ENCODE assay signal across 12 mouse cellular contexts in the genomic region with DNA sequence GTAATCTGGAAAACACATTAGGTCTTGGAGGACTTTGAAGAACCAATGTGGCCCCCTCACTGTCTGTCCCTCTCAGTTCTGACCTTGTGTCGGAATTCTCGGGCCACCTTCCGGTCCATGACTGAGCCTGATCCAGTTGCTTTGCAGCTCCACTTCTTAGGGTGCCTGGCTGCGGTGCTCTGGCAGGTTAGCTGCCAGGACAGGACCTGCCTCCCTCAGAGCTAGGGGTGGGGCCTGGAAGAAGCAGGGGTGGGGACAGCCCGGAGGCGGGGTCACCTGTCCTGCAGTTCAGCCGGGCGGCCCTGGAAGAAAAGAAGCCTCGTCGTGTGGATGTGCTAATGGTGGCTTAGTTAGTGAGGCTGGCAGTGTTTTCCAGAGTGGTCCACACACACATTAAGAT. TPM values are rescaled to one million over a fixed set of nuclear protein-coding genes. Genes with fewer than 3 reads are reported as not detected.
DNase-seq lines count a peak whose midpoint lies in the region; ATAC-seq and TF ChIP-seq lines count a peak whose summit lies in the region.
"Had no signal": no experiment of that assay in that cellular context is flagged by ENCODE, and none has a peak within 500 bp of the region (broad histone marks: within the 10 kb centered on the region; RNA-seq: fewer than 3 reads in every experiment).

A gene (minus strand): TSS at position 158 of the 400 bp plus-strand sequence.

- H3K4me2 ChIP-seq in kidney, embryonic 16.5 days (replicated peaks; ENCODE audit: low read depth, low read length), result peak within 1 kb of the TSS; percentile 27
- no peak within 1 kb of the TSS for H3K4me2 ChIP-seq in stomach, postnatal 0 days (replicated peaks; ENCODE audit: low read depth)
- no peak within 1 kb of the TSS for H3K4me2 ChIP-seq in forebrain, embryonic 16.5 days (ENCODE audit: low read length)
- H3K4me2 ChIP-seq: lung, embryonic 14.5 days had no signal

- 17% methylated on average over 10 of the region's 10 CpGs for WGBS in kidney, embryonic 16.5 days
- WGBS in stomach, postnatal 0 days, result 25% methylated on average over 10 of the region's 10 CpGs
- WGBS in forebrain, embryonic 16.5 days, result 23% methylated on average over 10 of the region's 10 CpGs

- H3K36me3 ChIP-seq in kidney, embryonic 16.5 days (ENCODE audit: insufficient read depth, low read length), result no peaks in the 10 kb centered on the region
- H3K36me3 ChIP-seq in stomach, postnatal 0 days (ENCODE audit: control insufficient read depth, insufficient read depth, low read length), result no peaks in the 10 kb centered on the region
- no peaks in the 10 kb centered on the region for H3K36me3 ChIP-seq in forebrain, embryonic 16.5 days (ENCODE audit: control insufficient read depth, insufficient read depth)

- no peaks in the 10 kb centered on the region for H3K27me3 ChIP-seq in kidney, embryonic 16.5 days (ENCODE audit: insufficient read depth, low read length)
- H3K27me3 ChIP-seq in stomach, postnatal 0 days (ENCODE audit: control insufficient read depth, insufficient read depth, low read length), result no peaks in the 10 kb centered on the region
- no peaks in the 10 kb centered on the region for H3K27me3 ChIP-seq in forebrain, embryonic 16.5 days (replicated peaks; ENCODE audit: control insufficient read depth, insufficient read depth, low read length)

- ATAC-seq in kidney, embryonic 16.5 days (ENCODE audit: low FRiP score, low TSS enrichment), result peak; percentile 62
- ATAC-seq in stomach, postnatal 0 days (ENCODE audit: low FRiP score, low TSS enrichment), result peak; percentile 77
- no peak for ATAC-seq in forebrain, embryonic 16.5 days

- no peaks in the 10 kb centered on the region for H3K9me3 ChIP-seq in kidney, embryonic 16.5 days (ENCODE audit: low read length)
- H3K9me3 ChIP-seq in stomach, postnatal 0 days (ENCODE audit: control insufficient read depth, low read length), result no peaks in the 10 kb centered on the region
- H3K9me3 ChIP-seq in forebrain, embryonic 16.5 days (ENCODE audit: control insufficient read depth, low read length), result no peaks in the 10 kb centered on the region

- peak within 1 kb of the TSS; percentile 39 for H3K9ac ChIP-seq in kidney, embryonic 16.5 days (replicated peaks; ENCODE audit: low read length)
- no peak within 1 kb of the TSS for H3K9ac ChIP-seq in stomach, postnatal 0 days (ENCODE audit: low read length)
- no peak within 1 kb of the TSS for H3K9ac ChIP-seq in forebrain, embryonic 16.5 days (replicated peaks; ENCODE audit: low read depth, low read length)
- H3K9ac ChIP-seq: lung, embryonic 14.5 days had no signal

- peaks cover 16% of the 10 kb centered on the region for H3K4me1 ChIP-seq in kidney, embryonic 16.5 days (ENCODE audit: insufficient read depth, low read length)
- no peaks in the 10 kb centered on the region for H3K4me1 ChIP-seq in stomach, postnatal 0 days (replicated peaks; ENCODE audit: control insufficient read depth, insufficient read depth)
- peaks cover 11% of the 10 kb centered on the region for H3K4me1 ChIP-seq in forebrain, embryonic 16.5 days (replicated peaks; ENCODE audit: control insufficient read depth, insufficient read depth, low read length)

- no peak for TF ChIP-seq EP300 in stomach, postnatal 0 days (optimal IDR thresholded peaks at IDR 0.05)

- H3K4me3 ChIP-seq in kidney, embryonic 16.5 days (ENCODE audit: low read length), result peak within 1 kb of the TSS; percentile 26
- no peak within 1 kb of the TSS for H3K4me3 ChIP-seq in stomach, postnatal 0 days (ENCODE audit: low read depth, low read length)
- H3K4me3 ChIP-seq in forebrain, embryonic 16.5 days (replicated peaks; ENCODE audit: low read length), result no peak within 1 kb of the TSS

- DNase-seq in adrenal gland, postnatal 10 days, result peak; percentile 16
- DNase-seq in adrenal gland, adult 18-20 months (ENCODE audit: low spot score in 2 of 2), result no peak
- peak; percentile 6 for DNase-seq in lung, postnatal 36 days
- no peak for DNase-seq in lung, postnatal 10 days
- peak; percentile 75 for DNase-seq in stomach, postnatal 0 days (ENCODE audit: low spot score)
- no peak for DNase-seq in layer of hippocampus, postnatal 36 days
- DNase-seq: cerebellum, adult 9-10 months; lung, embryonic 14.5 days had no signal

- peak within 1 kb of the TSS; percentile 73; the same call in 1 of the 2 replicates for H3K27ac ChIP-seq in kidney, embryonic 16.5 days (ENCODE audit: low read length)
- H3K27ac ChIP-seq in stomach, postnatal 0 days (replicated peaks), result no peak within 1 kb of the TSS
- no peak within 1 kb of the TSS for H3K27ac ChIP-seq in forebrain, embryonic 16.5 days (ENCODE audit: low read length)

- TF ChIP-seq CTCF in stomach, postnatal 0 days (IDR thresholded peaks at IDR 0.05; ENCODE audit: low read depth), result no peak

RNA-seq across cellular contexts. Expression of the gene that starts here (rescaled TPM):
- total RNA-seq in adrenal gland, postnatal 10 days (2021), result 1 to 10 TPM; 2.0 to 2.3 TPM
- total RNA-seq in adrenal gland, adult 18-20 months (2021), result 1 to 10 TPM; 1.7 to 4.5 TPM
- 23.9 and 26.1 TPM in 2 replicates for polyA plus RNA-seq in kidney, embryonic 16.5 days (2015; fragmentation: Nextera tagmentation; extraction: Ambion mirVana)
- 1.4 and 2.1 TPM in 2 replicates for polyA plus RNA-seq in stomach, postnatal 0 days (2015; fragmentation: Nextera tagmentation; extraction: Ambion mirVana)
- total RNA-seq in layer of hippocampus, postnatal 36 days (2021), result under 1 TPM; 0.15 to 0.50 TPM
- 1.2 and 2.5 TPM in 2 replicates for polyA plus RNA-seq in forebrain, embryonic 16.5 days (2015; fragmentation: Nextera tagmentation; extraction: Ambion mirVana)
- total RNA-seq: layer of hippocampus, postnatal 14 days; monocyte, adult 5-6 weeks had no signal

Comparison
In these comparisons a context has a peak if more than half of its experiments do, and no peak if none do; other contexts are left out.
1. DNase-seq: peak in adrenal gland, postnatal 10 days (single experiment), lung, postnatal 36 days (single experiment) and stomach, postnatal 0 days (single experiment); none in adrenal gland, adult 18-20 months (0 of 2), lung, postnatal 10 days (single experiment) and layer of hippocampus, postnatal 36 days (0 of 2).